Mouse (Mus musculus) spleen, adult 12 weeks (tissue): ENCODE measurements at regions not wholly inside any gene's neighbourhood (a gene's known extent, or its start where the extent isn't known, plus 50 kb on each side); places are given as distances from the start of the nearest gene placed in this dataset.

Source experiments
- DNase-seq: peaks from one replicate; pipeline ENCODE4 v3.0.0; 2022; ENCODE audit warnings: low spot score

GRCm38 (mm10) chr8:104039526-104039925 is 61.9 kb upstream of the Cdh5 start:
- no peak for DNase-seq

DNA sequence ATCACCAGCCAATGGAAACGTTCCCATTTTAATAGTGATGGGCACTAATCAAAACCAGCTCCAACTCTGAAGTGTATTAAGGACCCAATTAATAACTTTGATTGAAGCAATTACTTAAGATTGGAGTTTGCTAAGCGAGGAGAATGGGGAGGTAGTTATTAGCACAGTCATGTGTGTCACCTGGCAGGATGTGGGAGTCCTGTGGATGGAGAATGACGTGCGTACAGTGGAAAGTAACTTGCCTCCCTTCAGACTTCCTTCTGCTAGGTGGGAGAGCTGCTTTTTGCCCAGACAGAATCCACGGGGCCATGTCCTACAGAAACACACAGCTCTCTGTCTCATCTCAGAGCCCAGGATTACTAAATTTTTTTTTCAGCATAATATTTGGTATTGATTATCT is 59.9 kb upstream of the Cdh5 start:
- no peak for DNase-seq

GRCm38 (mm10) chr8:104042434-104042833 is 59.0 kb upstream of the Cdh5 start:
- DNase-seq: no peak

GRCm38 (mm10) chr8:104048037-104048436 is 53.4 kb upstream of the Cdh5 start:
- DNase-seq: no peak

- no peak for DNase-seq
These were observed 52.2 kb upstream of the Cdh5 start for GRCm38 (mm10) chr8:104049181-104049580.

GRCm38 (mm10) chr8:104050694-104051539 is 50.5 kb upstream of the Cdh5 start:
- DNase-seq: no peak

DNA sequence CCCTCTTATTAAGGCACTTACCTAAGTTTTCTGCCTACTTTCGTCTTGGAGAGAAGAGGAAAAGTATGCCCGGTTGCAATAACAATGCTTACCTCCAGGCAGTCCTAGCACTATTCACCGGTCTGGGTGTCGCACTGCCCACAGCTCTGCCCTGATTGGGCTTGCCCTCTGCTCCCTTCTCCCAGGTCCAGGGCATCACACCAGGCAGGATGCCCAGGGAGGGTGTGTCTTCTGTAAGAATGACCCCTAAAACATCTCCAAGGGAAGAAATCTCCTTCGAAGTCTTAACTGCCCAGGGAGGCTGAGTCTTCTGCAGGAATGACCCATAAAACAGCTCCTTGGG is 49.9 kb upstream of the Cdh5 start:
- DNase-seq: no peak
